Mouse (Mus musculus) cerebral cortex, adult 2 months (tissue): ENCODE results near the gene AI467606.

ENCODE experiments used
- WGBS: fragments of 180-500 bp; shearing (Covaris S2); methylation state at CpG from one replicate; pipeline ENCODE4 v1.1.7; 2018; 5-methylcytosine and 5-hydroxymethylcytosine counted together

The AI467606 gene

DNA sequence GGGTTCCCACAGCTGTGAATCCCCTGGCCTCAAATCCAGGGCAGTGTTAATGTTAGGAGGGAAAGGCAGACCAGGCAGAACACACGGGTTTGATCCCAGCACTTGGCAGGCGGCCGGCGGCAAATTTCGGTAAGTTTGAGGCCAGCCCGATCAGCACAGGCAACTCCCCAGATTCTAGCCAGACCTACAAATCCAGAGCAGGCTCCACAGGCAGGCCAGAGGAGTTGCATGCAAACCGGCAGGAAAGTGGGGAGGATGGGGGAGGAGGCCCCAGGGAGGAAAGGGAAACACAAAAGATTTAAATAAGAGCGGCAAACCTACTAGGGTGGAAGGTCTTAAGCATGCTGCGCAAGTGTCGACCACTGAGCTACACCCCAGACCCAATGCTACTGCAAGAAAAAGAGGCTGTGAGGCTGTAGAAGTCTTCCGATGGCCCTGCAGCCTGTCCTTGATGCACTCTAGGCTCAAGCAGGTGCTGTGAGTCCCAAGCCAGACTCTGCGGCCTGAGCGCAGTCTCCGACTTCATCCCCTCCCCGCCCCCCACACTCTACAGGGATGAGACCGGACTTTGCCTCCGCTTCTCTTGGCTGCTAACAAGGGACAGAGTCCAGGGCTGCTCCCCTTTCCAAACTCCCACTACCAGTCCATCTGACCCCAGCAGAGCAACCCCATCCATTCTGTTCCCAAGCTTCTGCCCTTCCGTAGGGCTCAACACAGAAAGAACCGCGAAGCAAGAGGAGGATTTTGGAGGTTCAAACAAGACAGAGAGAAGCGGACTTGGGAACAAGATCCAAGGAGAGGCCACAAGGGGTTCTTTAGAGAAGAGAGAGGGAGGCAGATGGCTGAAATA lies 30.1 kb downstream of the AI467606 start:
- WGBS: 44% methylated on average over 21 of the region's 21 CpGs

DNA sequence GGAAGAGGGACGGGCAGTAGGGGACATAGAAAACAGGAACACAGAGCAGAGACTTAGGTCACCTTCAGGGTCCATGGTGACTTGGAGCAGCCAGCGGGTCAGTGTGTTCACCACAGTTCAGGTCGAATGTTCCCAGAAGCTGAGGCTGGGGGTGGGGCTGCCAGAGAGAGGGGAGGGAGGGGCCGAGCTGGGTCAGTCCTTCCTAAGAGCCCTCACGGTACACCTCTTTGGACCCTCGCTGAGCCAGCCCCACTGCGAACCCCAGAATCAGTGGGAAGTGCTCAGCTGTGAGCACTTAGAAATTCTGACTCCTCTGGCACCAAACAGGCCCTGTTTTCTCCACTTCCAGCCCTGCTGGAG lies 30.7 kb downstream of the AI467606 start, which contains the start of gene Qprt:
TSS of gene Qprt (minus strand) at position 316 of the 360 bp plus-strand sequence.
- WGBS: 50% methylated on average over 7 of the region's 7 CpGs

DNA sequence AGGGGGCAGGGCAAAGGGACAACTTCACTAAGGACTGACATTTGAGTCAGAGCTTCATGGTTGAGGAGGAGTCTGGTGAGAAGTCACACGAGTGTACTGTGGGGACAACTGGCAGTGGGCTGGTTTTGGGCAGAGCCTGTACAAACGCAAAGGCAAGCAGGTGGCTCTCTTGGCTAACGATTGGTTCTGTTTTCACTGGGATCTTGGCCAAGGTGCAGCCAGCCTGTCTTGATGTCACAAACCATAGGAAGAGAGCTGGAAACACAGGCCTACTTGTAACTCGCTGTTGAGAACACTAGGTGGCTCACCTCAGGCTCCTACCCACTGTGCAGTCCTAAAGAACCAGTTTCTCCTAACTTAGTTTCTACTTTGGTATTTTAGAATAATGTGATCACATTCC lies 38.5 kb downstream of the AI467606 start:
- WGBS: 2% methylated on average over 4 of the region's 4 CpGs

DNA sequence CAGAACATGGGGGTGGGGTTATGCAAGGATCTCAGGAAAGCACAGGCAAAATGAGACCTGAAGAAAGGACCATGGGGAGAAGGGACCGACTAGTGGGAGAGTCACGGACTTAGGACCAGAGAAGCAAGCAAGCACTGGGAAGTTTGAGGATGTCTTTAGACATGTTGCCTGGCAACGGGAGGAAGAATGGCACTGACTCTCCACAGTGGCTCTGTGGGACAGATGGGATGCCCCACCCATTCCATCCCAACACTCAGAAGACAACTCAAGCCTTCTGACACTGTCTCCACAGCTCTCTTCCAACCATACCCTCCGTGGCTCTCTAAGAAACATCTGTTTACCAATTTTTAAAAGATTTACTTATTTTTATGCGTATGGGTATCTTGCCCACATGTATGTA lies 42.0 kb downstream of the AI467606 start:
- WGBS: 42% methylated on average over 5 of the region's 5 CpGs

DNA sequence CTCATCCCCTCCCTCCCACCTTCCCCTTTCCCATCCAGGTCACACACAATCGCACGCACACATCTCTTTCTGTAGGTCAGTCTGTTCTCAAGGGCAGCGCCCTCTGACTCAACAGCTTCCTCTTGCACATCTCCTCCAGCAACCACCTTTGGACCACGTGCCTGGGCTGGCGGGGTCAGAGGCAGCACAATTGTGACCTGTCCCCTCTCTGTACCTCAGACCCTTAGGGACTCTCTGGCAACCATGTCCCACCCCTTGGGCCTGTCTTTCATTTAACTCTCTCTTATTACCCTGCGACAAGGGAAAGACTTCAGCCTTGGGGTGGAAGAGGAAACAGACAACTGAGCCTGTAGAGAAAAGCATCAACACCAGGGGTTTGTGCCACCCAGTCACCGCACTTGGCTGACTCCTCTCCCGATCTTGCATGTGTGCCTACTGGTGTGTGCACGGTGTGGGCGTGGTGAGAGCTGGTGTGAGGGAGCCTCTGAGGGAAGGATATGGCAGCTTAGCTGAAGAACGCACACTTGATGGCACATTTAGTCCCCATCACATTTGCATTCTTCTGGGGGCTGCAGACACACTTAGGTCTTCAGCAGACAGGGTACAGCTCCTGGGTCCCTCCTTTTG lies 43.8 kb downstream of the AI467606 start:
- WGBS: 71% methylated on average over 11 of the region's 11 CpGs

DNA sequence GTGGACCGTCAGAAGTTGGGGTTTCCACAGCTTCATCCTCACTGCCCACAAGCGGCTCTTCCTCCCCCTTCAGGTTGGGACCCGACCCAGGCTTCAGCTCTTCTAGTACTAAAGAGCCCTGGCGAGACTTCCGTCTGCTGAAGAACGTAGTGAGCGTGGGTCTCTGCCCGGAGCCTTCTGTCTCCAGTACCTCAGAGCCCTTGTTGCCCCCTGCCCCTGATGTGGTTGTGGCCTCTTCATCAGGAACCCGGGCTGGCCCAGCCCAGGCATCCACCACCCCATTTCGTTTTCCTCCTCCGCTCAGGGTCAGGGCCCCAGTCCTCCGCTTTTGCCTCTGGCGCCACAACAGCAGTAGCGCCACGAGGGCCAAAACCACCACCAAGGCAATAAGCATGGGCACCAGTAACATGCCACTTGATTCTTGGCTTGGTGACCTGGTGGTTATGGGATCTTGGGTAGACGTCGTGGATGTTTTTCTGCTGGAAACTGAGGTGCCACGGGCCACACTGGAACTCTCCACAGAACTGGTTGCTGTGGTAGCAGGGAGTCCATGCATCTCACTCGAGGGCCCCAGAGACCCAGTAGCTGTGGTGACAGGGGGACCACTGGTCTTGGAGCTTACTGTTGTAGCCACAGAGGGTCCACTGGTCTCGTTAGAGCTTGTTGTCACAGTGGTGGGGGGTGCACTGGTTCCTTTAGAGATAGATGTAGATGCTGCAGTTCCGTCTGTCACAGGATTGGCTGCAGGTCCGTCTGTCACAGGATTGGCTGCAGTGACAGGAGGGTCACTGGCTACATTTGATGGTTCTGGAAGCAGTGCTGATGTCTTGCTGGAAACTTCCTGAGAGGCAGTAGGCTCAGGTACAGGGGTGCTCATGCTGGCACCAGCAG lies 45.3 kb downstream of the AI467606 start:
- 90% methylated on average over 22 of the region's 22 CpGs for WGBS

DNA sequence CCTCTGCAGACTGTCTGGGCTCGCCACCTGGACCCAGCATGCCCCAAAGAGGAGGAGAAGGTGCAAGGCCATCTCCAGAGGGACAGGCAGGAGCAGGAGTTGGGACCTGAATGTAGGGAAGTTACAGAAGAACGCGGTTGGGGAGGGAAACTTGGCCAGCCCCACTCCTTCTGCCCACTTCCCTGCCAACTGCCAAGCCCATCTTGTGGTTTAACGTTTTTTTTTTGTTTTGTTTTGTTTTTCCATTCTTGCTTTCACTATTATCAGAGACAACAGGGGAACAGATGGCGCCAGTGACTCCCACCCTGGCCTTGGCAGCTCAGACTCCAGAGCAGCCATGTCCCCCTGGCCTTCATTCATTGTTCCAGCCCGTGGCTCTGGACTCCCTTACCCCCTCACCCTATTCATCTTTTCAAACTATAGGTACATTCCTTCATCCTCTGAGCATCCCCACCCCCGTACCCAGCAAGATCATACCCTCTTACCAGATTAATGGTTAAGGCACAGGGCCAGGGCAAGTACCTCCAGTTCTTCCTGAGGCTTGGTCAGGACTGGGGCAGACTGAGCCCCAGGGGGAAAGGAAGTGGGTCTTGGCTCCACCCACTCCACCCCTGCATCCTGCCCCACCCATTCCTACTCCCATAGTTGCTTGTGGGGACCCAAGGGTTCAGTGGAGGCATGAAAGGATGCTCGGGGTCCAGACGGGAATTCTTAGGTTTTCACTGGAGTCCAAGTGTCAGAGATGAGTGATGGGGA lies 46.3 kb downstream of the AI467606 start, which contains the start of gene Spn:
TSS of gene Spn (minus strand) at position 562 of the 756 bp plus-strand sequence.
- WGBS: 60% methylated on average over 9 of the region's 9 CpGs

DNA sequence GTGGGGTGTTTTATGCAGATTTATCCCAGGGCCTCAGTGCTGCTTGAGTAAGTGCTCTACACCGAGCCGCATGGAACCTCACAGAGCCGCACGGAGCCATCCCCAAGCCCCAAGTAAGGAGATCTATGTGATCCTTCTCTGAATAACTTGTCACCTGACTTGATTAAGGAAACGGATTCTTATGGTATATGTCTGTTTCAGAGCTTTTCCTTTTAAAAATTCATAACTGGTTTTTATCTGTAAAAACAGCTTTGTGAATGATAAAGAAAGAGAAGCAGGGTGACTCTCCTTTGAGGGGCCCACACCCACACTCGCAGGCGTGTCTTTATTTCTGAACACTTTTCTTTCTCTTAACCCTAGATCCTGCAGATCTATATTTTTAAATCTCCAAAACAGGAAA lies 47.9 kb downstream of the AI467606 start:
- 67% methylated on average over 7 of the region's 7 CpGs for WGBS

DNA sequence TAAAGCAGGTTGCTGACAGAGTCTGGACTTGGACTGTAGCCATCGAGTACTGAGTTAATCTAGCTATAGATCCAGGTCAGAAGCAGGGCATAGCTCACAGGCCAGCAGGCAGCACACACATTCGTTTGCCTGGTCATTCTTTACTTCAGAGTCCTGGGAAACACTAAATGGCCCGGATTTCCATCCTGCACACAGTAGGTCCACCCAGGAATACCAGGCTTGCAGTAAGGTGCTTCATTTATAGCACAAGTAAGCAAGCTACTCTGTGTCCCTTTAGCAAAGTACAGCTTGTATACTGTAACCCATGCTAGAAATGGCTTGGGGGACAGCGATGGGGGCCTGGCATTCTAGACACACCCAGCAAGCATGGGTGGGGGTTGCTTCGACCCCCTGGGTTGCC lies 48.4 kb downstream of the AI467606 start:
- WGBS: 50% methylated on average over 5 of the region's 5 CpGs

DNA sequence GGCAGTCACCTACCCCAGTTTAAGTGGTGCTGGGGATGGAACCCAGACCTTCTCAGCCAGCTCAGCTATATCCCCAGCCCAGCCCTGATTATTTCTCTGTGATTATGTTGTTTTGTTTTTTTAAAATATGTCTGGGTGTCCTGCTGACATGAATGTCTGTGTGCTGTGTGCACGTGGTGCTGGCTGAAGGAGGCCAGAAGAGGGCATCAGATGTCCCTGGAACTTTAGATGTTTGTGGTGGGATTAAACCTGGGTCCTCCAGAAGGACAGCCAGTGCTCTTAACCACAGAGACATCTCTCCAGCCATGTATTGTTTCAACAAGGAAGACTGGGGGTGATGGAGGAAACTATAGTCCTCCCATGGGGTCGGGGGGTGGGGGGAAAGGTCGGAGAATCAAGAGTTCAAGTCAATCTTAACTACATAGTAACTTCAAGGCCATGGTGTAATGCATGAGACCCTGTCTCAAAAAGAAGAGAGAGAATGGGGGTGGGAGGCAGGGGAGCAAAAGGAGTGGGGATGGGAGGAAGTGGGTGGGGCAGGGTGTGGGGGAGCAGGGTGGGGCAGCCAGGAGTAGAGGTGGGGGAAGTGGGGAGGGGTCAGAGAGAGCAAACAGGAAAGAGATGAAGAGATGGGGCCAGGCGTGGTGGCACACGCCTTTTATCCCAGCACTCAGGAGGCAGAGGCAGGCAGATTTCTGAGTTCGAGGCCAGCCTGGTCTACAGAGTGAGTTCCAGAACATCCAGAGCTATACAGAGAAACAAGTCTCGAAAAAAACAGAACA lies 49.7 kb downstream of the AI467606 start:
- WGBS: 60% methylated on average over 7 of the region's 7 CpGs

DNA sequence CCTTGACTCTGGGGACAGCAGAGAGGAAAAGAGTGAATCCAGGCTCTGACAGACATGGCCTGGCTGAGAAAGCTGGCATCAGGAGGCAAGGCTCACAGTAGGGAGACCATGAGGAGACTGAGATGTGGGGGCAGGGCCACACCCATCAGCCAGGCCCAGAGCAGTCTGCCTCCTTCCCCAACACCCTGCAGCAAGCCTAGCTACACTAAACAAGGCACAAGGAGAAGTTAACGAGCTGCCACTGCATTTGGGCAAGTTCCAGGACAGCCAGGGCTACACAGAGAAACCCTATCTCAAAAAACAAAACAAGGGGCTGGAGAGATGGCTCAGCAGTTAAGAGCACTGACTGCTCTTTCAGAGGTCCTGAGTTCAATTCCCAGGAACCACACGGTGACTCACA lies 51.1 kb downstream of the AI467606 start:
- WGBS: 47% methylated on average over 2 of the region's 2 CpGs

DNA sequence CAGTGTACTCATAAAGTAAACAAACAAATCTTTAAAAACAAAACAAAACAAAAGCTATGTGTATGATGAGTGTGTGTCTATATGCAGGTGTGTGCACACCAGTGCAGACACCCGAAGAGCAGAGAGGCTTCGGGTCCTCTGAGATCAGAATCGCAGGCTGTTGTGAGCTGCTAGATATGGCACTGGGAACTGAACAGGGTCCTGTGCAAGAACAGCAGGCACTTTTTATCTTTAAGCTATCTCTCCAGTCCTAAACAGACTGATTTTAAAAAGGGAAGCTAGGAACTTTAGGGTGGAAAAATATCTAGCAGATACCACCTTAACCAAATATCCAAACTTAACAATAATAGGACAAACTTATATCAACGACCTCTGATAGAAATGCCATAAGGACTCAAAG lies 51.5 kb downstream of the AI467606 start:
- WGBS: 90% methylated on average over 4 of the region's 4 CpGs
